Mouse (Mus musculus): ENCODE data around the gene 1700013H16Rik. TPM values are rescaled to one million over a fixed set of nuclear protein-coding genes. Genes with fewer than 3 reads are reported as not detected.

1700013H16Rik gene
- polyA plus RNA-seq, 1 experiment from 2014 or later, result not detected

DNA sequence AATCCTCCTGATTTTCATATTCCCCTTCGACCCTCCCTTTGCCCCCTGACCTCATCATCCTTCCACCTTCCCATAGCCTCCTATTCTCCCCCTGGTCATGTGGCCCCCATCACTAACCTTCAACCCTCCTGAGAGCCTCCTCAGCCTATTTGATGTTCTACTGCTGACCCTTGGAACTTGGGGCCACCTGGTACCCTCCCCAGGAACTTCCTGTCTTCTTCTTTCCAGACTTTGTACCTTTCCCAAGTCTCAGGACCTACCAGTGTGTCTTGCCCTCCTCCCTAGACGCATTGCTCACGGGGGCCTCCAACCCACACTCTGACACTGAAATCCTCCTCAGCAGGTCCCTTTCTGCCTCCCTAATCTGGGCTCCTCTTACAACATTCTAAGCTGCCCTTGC, 55.0 kb downstream of the 1700013H16Rik start:
- no peaks in the 10 kb centered on the region for H3K27me3 ChIP-seq (ENCODE audit: control insufficient read depth, insufficient read depth, low read length)
- ATAC-seq (ENCODE audit: low FRiP score, low TSS enrichment) (no peak), DNase-seq (no peak)
- H3K36me3 ChIP-seq (ENCODE audit: control insufficient read depth, insufficient read depth, low read length), result no peaks in the 10 kb centered on the region
- H3K4me3 ChIP-seq (replicated peaks; ENCODE audit: low read depth, low read length), result no peak overlapping the region
- H3K27ac ChIP-seq (replicated peaks; ENCODE audit: low read depth, low read length), result no peak overlapping the region
- H3K4me1 ChIP-seq (ENCODE audit: control insufficient read depth, insufficient read depth, low read length), result no peaks in the 10 kb centered on the region
- whole genome bisulfite sequencing, result 70% methylated on average over 3 of the region's 3 CpGs
- no peak overlapping the region for H3K9ac ChIP-seq (replicated peaks; ENCODE audit: low read length)
- H3K4me2 ChIP-seq (ENCODE audit: low read length), result no peak overlapping the region
- H3K9me3 ChIP-seq (ENCODE audit: control insufficient read depth, low read length), result no peaks in the 10 kb centered on the region

DNA sequence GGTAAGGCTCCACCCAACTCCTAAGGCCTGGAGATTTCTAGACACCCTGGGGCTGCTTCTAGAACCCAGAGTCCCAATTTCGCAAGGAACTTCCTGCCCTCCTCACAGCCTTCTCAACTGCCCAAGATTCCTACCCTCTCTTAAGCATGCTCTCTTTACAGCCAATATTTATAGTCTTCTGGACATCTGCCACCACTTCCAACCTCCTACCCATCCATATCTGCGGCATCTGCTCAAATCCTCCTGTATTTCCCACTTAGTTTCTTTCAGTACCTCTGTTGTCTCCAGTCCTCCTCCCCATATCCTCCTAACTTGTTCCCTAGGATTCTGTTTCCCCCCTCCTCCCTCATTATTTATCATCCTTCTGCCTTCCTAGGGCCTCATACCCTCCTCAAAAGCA, 58.4 kb downstream of the 1700013H16Rik start:
- Histone ChIP-seq H3K27ac (replicated peaks; ENCODE audit: low read depth, low read length) (no peak overlapping the region), H3K9me3 (ENCODE audit: control insufficient read depth, low read length) (no peaks in the 10 kb centered on the region), H3K4me3 (replicated peaks; ENCODE audit: low read depth, low read length) (no peak overlapping the region), H3K4me2 (ENCODE audit: low read length) (no peak overlapping the region), H3K4me1 (ENCODE audit: control insufficient read depth, insufficient read depth, low read length) (no peaks in the 10 kb centered on the region), H3K36me3 (ENCODE audit: control insufficient read depth, insufficient read depth, low read length) (no peaks in the 10 kb centered on the region), H3K9ac (replicated peaks; ENCODE audit: low read length) (no peak overlapping the region), H3K27me3 (ENCODE audit: control insufficient read depth, insufficient read depth, low read length) (no peaks in the 10 kb centered on the region)
- WGBS, result 88% methylated on average over 2 of the region's 2 CpGs
- DNase-seq, result no peak
- ATAC-seq (ENCODE audit: low FRiP score, low TSS enrichment), result no peak

DNA sequence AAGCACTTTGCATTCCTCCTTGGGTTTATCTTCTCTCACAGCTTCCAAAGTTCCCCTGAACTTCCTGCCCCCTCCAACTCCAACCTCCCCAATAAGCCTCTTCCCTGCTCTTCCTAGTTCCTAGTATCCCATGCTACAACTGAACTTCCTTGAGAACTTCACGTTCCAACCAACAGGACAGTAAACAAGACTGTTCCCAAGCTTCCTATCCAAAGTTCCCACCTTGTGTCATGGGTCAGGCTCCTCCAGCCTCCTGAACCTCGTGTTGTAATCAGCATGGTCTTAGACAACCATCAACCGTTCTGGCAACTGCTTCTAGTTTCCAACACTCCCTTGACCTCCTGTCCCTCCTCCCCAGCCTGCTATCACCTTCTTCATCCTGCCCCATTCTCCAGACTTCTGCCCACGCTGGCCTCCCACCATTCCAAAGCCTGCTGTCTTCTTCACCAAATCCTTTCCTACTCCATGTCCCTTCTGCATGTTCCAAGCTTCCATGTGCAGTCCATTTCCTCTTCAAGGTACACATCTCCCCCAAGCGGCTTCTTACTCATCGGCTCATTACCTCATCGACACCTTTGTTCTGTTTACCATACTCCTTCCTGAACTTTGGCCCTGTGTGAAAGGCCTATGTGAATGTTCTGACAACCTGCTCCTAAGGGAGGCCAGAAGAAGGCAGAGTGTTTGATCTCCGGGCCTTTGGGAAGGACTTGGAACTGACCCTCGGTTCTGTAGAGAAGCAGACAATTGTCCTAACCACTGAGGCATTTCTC, 63.4 kb downstream of the 1700013H16Rik start:
- Histone ChIP-seq H3K4me3 (replicated peaks; ENCODE audit: low read depth, low read length) (no peak overlapping the region), H3K4me2 (ENCODE audit: low read length) (no peak overlapping the region), H3K36me3 (ENCODE audit: control insufficient read depth, insufficient read depth, low read length) (no peaks in the 10 kb centered on the region), H3K4me1 (ENCODE audit: control insufficient read depth, insufficient read depth, low read length) (no peaks in the 10 kb centered on the region), H3K9me3 (ENCODE audit: control insufficient read depth, low read length) (no peaks in the 10 kb centered on the region), H3K27me3 (ENCODE audit: control insufficient read depth, insufficient read depth, low read length) (no peaks in the 10 kb centered on the region), H3K27ac (replicated peaks; ENCODE audit: low read depth, low read length) (no peak overlapping the region), H3K9ac (replicated peaks; ENCODE audit: low read length) (no peak overlapping the region)
- DNase-seq, result no peak
- no peak for ATAC-seq (ENCODE audit: low FRiP score, low TSS enrichment)
- 86% methylated on average over 9 of the region's 9 CpGs for WGBS

GRCm38 (mm10) chrX:53693141-53693540, 64.5 kb downstream of the 1700013H16Rik start:
- no peaks in the 10 kb centered on the region for H3K9me3 ChIP-seq (ENCODE audit: control insufficient read depth, low read length)
- H3K9ac ChIP-seq (replicated peaks; ENCODE audit: low read length), result no peak overlapping the region
- WGBS, result 81% methylated on average over 2 of the region's 2 CpGs
- H3K4me1 ChIP-seq (ENCODE audit: control insufficient read depth, insufficient read depth, low read length), result no peaks in the 10 kb centered on the region
- H3K27me3 ChIP-seq (ENCODE audit: control insufficient read depth, insufficient read depth, low read length), result no peaks in the 10 kb centered on the region
- DNase-seq (no peak), ATAC-seq (ENCODE audit: low FRiP score, low TSS enrichment) (no peak)
- no peak overlapping the region for H3K4me3 ChIP-seq (replicated peaks; ENCODE audit: low read depth, low read length)
- no peak overlapping the region for H3K4me2 ChIP-seq (ENCODE audit: low read length)
- H3K27ac ChIP-seq (replicated peaks; ENCODE audit: low read depth, low read length), result no peak overlapping the region
- no peaks in the 10 kb centered on the region for H3K36me3 ChIP-seq (ENCODE audit: control insufficient read depth, insufficient read depth, low read length)

Other genes with a start within 250 kb of the 1700013H16Rik start
- 214 and 254 TPM in 2 replicates for gene Rtl8c, start 149.8 kb downstream of the 1700013H16Rik start, polyA plus RNA-seq (2014; fragmentation: Nextera tagmentation; extraction: Ambion mirVana)
- gene Gm14597, start 148.9 kb downstream of the 1700013H16Rik start, polyA plus RNA-seq (2014; fragmentation: Nextera tagmentation; extraction: Ambion mirVana), result 0.70 TPM in 1 of 2 replicates, not detected in the other
- 240 and 291 TPM in 2 replicates for gene Rtl8a, start 114.1 kb downstream of the 1700013H16Rik start, polyA plus RNA-seq (2014; fragmentation: Nextera tagmentation; extraction: Ambion mirVana)
- gene Rtl8b, start 87.4 kb downstream of the 1700013H16Rik start, polyA plus RNA-seq (2014; fragmentation: Nextera tagmentation; extraction: Ambion mirVana), result 173 and 230 TPM in 2 replicates
- 0.15 and 0.34 TPM in 2 replicates for gene 4930502E18Rik, start 33.0 kb downstream of the 1700013H16Rik start, polyA plus RNA-seq (2014; fragmentation: Nextera tagmentation; extraction: Ambion mirVana)
- not detected in 2 replicates for gene Zfp36l3, start 18.6 kb upstream of the 1700013H16Rik start, polyA plus RNA-seq (2014; fragmentation: Nextera tagmentation; extraction: Ambion mirVana)
- 0.53 and 1.9 TPM in 2 replicates for gene Xlr, start 39.9 kb upstream of the 1700013H16Rik start, polyA plus RNA-seq (2014; fragmentation: Nextera tagmentation; extraction: Ambion mirVana)